Mouse (Mus musculus): ENCODE results near the gene Prl8a2. TPM values are rescaled to one million over a fixed set of nuclear protein-coding genes. Genes with fewer than 3 reads are reported as not detected.

The Prl8a2 gene
- total and polyA plus RNA-seq, 3 experiments: not detected

DNA sequence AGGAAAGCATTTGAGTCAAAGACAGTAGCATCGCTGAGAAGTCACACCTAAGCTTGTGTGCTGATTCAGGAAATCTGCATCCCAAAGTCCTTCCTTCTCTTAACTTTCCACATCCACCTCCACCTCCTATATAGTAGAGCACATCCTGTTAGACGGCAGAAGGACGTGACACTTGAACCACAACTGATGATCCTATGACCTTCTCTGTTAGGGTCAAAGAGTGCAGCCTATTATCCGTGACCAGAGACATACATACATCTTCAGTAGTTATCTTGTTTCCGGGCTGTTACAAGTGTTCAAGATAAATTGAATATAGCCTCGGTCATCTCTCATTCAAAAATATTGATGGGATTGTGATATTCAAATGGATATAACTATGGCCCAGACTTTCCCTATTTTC is 45.3 kb downstream of the Prl8a2 start, which contains the start of gene Prl2b1:
Prl2b1 (minus strand) TSS at position 101 of the 400 bp plus-strand sequence.
- dilution Hi-C loops (cut with MboI; ENCODE audit: extremely low pct_ligation_motif_present, extremely low pct_unique_long_range_greater_than_20kb, low sequenced_read_pairs): no loop called here
- no peak for DNase-seq (ENCODE audit: extremely low read depth)
- Histone ChIP-seq H3K9ac (ENCODE audit: insufficient read depth, low read depth) (no peak within 1 kb of the TSS), H3K4me1 (ENCODE audit: control insufficient read depth in 1 of 2, insufficient read depth in 2 of 2) (no peaks in the 10 kb centered on the region), H3K27me3 (replicated peaks) (no peaks in the 10 kb centered on the region), H3K4me2 (ENCODE audit: insufficient read depth, low read depth, poor library complexity, severe bottlenecking) (no peak within 1 kb of the TSS), H3K27ac (ENCODE audit: insufficient read depth, low read depth) (no peak within 1 kb of the TSS), H3K9me3 (replicated peaks; ENCODE audit: low read length) (no peaks in the 10 kb centered on the region), H3K36me3 (replicated peaks in 1 of 2; ENCODE audit: control insufficient read depth in 1 of 2, insufficient read depth in 1 of 2, low read length in 1 of 2) (no peaks in the 10 kb centered on the region), H3K4me3 (replicated peaks in 1 of 3; ENCODE audit: low read depth in 2 of 3, low read length in 2 of 3, poor library complexity in 1 of 3) (no peak within 1 kb of the TSS), H3K79me2 (replicated peaks; ENCODE audit: control insufficient read depth, extremely low read depth, insufficient read depth, poor library complexity, severe bottlenecking) (no peaks in the 10 kb centered on the region)
- in situ Hi-C loops (cut with MboI; ENCODE audit: low pct_ligation_motif_present, low pct_unique_long_range_greater_than_20kb, low sequenced_read_pairs): no loop called here
- TF ChIP-seq GABPA (IDR thresholded peaks at IDR 0.05; ENCODE audit: insufficient replicate concordance, low read depth, low read length): no peak
- TF ChIP-seq KAT2A (IDR thresholded peaks at IDR 0.05; ENCODE audit: insufficient replicate concordance, low read length): no peak
- TF ChIP-seq PAX5 (IDR thresholded peaks at IDR 0.05; ENCODE audit: low read length): no peak
- no peak for TF ChIP-seq ETS1 (conservative IDR thresholded peaks at IDR 0.05; ENCODE audit: low read depth, low read length)
- no peak for TF ChIP-seq USF1 (IDR thresholded peaks at IDR 0.05; ENCODE audit: low read depth, low read length)

DNA sequence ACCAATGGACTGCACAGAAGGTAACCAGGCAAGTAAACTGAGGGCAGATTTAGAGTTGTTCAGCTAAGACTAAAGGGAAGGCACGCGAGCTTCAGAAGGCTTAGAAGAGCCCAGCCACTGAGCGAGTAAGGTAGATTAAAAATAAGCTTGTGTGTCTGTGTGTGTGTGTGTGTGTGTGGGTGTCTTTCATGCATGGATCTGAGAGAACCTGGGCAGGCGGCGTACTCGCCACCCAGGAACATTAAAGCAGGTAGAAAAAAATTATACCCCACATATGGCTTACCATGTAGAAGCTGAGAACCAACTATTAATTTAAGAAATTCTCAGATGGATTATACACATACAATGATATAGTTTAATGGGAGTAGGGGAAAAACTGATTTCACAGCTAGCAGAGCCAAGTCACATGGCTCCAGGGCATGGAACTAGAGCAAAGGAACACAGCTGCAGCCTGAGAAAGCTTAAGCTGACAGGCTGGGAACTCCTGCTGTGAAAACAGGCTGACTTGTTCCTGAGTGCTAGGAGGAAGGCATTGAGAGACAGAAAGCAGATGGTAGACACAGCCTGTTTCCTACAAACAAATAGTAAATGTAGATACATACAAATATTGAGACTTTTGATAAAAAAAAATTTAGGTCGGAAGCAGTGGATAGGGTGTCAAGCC is 53.7 kb downstream of the Prl8a2 start:
- H3K4me1 ChIP-seq (ENCODE audit: control insufficient read depth in 1 of 2, insufficient read depth in 2 of 2): no peaks in the 10 kb centered on the region
- no peaks in the 10 kb centered on the region for H3K79me2 ChIP-seq (replicated peaks; ENCODE audit: control insufficient read depth, extremely low read depth, insufficient read depth, poor library complexity, severe bottlenecking)
- no peaks in the 10 kb centered on the region for H3K36me3 ChIP-seq (replicated peaks in 1 of 2; ENCODE audit: control insufficient read depth in 1 of 2, insufficient read depth in 1 of 2, low read length in 1 of 2)
- dilution Hi-C loops (cut with MboI; ENCODE audit: extremely low pct_ligation_motif_present, extremely low pct_unique_long_range_greater_than_20kb, low sequenced_read_pairs): no loop called here
- in situ Hi-C loops (cut with MboI; ENCODE audit: low pct_ligation_motif_present, low pct_unique_long_range_greater_than_20kb, low sequenced_read_pairs): no loop called here
- DNase-seq (ENCODE audit: extremely low read depth): no peak
- no peak overlapping the region for H3K27ac ChIP-seq (ENCODE audit: insufficient read depth, low read depth)
- no peak overlapping the region for H3K4me2 ChIP-seq (ENCODE audit: insufficient read depth, low read depth, poor library complexity, severe bottlenecking)
- no peaks in the 10 kb centered on the region for H3K9me3 ChIP-seq (replicated peaks; ENCODE audit: low read length)
- no peak overlapping the region for H3K9ac ChIP-seq (ENCODE audit: insufficient read depth, low read depth)
- TF ChIP-seq MXI1 (IDR thresholded peaks at IDR 0.05; ENCODE audit: low read depth, low read length) (no peak), ETS1 (conservative IDR thresholded peaks at IDR 0.05; ENCODE audit: low read depth, low read length) (no peak), USF1 (IDR thresholded peaks at IDR 0.05; ENCODE audit: low read depth, low read length) (no peak), CHD2 (IDR thresholded peaks at IDR 0.05; ENCODE audit: low read length) (no peak)
- no peaks in the 10 kb centered on the region for H3K27me3 ChIP-seq (replicated peaks)
- no peak overlapping the region for H3K4me3 ChIP-seq (replicated peaks in 1 of 3; ENCODE audit: low read depth in 2 of 3, low read length in 2 of 3, poor library complexity in 1 of 3)

Other genes starting within 250 kb of the Prl8a2 start
- gene Prl3d2, start 224.0 kb upstream of the Prl8a2 start, total RNA-seq (2012; rRNA removed): not detected in 2 replicates
- gene Prl3d2, start 224.0 kb upstream of the Prl8a2 start, total RNA-seq (2014; rRNA removed): not detected in 2 replicates
- gene Prl3d2, start 224.0 kb upstream of the Prl8a2 start, polyA plus RNA-seq (2012; ENCODE audit: insufficient read length, low read depth): not detected in 2 replicates
- gene Prl3d3, start 188.9 kb upstream of the Prl8a2 start, total RNA-seq (2012; rRNA removed): not detected in 2 replicates
- not detected in 2 replicates for gene Prl3d3, start 188.9 kb upstream of the Prl8a2 start, total RNA-seq (2014; rRNA removed)
- not detected in 2 replicates for gene Prl3d3, start 188.9 kb upstream of the Prl8a2 start, polyA plus RNA-seq (2012; ENCODE audit: insufficient read length, low read depth)
- gene Prl3c1, start 149.0 kb upstream of the Prl8a2 start, total RNA-seq (2012; rRNA removed): not detected in 2 replicates
- gene Prl3c1, start 149.0 kb upstream of the Prl8a2 start, total RNA-seq (2014; rRNA removed): not detected in 2 replicates
- not detected in 2 replicates for gene Prl3c1, start 149.0 kb upstream of the Prl8a2 start, polyA plus RNA-seq (2012; ENCODE audit: insufficient read length, low read depth)
- not detected in 2 replicates for gene Prl3b1, start 103.8 kb upstream of the Prl8a2 start, total RNA-seq (2012; rRNA removed)
- not detected in 2 replicates for gene Prl3b1, start 103.8 kb upstream of the Prl8a2 start, total RNA-seq (2014; rRNA removed)
- not detected in 2 replicates for gene Prl3b1, start 103.8 kb upstream of the Prl8a2 start, polyA plus RNA-seq (2012; ENCODE audit: insufficient read length, low read depth)
- gene Prl3a1, start 86.2 kb upstream of the Prl8a2 start, total RNA-seq (2012; rRNA removed): not detected in 2 replicates
- not detected in 2 replicates for gene Prl3a1, start 86.2 kb upstream of the Prl8a2 start, total RNA-seq (2014; rRNA removed)
- not detected in 2 replicates for gene Prl3a1, start 86.2 kb upstream of the Prl8a2 start, polyA plus RNA-seq (2012; ENCODE audit: insufficient read length, low read depth)
- gene Prl6a1, start 33.0 kb upstream of the Prl8a2 start, total RNA-seq (2012; rRNA removed): not detected in 2 replicates
- gene Prl6a1, start 33.0 kb upstream of the Prl8a2 start, total RNA-seq (2014; rRNA removed): not detected in 2 replicates
- not detected in 2 replicates for gene Prl6a1, start 33.0 kb upstream of the Prl8a2 start, polyA plus RNA-seq (2012; ENCODE audit: insufficient read length, low read depth)
- not detected in 2 replicates for gene Prl2b1, start 45.2 kb downstream of the Prl8a2 start, total RNA-seq (2012; rRNA removed)
- not detected in 2 replicates for gene Prl2b1, start 45.2 kb downstream of the Prl8a2 start, total RNA-seq (2014; rRNA removed)
- gene Prl2b1, start 45.2 kb downstream of the Prl8a2 start, polyA plus RNA-seq (2012; ENCODE audit: insufficient read length, low read depth): not detected in 2 replicates
- not detected in 2 replicates for gene Prl8a6, start 93.0 kb downstream of the Prl8a2 start, total RNA-seq (2012; rRNA removed)
- not detected in 2 replicates for gene Prl8a6, start 93.0 kb downstream of the Prl8a2 start, total RNA-seq (2014; rRNA removed)
- gene Prl8a6, start 93.0 kb downstream of the Prl8a2 start, polyA plus RNA-seq (2012; ENCODE audit: insufficient read length, low read depth): not detected in 2 replicates
- 1.5 and 1.6 TPM in 2 replicates for gene Prl8a8, start 167.5 kb downstream of the Prl8a2 start, total RNA-seq (2012; rRNA removed)
- gene Prl8a8, start 167.5 kb downstream of the Prl8a2 start, total RNA-seq (2014; rRNA removed): 1.7 and 1.8 TPM in 2 replicates
- 0.98 and 1.3 TPM in 2 replicates for gene Prl8a8, start 167.5 kb downstream of the Prl8a2 start, polyA plus RNA-seq (2012; ENCODE audit: insufficient read length, low read depth)
- gene Prl8a9, start 218.9 kb downstream of the Prl8a2 start, total RNA-seq (2012; rRNA removed): not detected in 2 replicates
- not detected in 2 replicates for gene Prl8a9, start 218.9 kb downstream of the Prl8a2 start, total RNA-seq (2014; rRNA removed)
- not detected in 2 replicates for gene Prl8a9, start 218.9 kb downstream of the Prl8a2 start, polyA plus RNA-seq (2012; ENCODE audit: insufficient read length, low read depth)
- not detected in 2 replicates for gene Prl8a1, start 236.5 kb downstream of the Prl8a2 start, total RNA-seq (2012; rRNA removed)
- not detected in 2 replicates for gene Prl8a1, start 236.5 kb downstream of the Prl8a2 start, total RNA-seq (2014; rRNA removed)
- gene Prl8a1, start 236.5 kb downstream of the Prl8a2 start, polyA plus RNA-seq (2012; ENCODE audit: insufficient read length, low read depth): not detected in 2 replicates

All from CH12.LX (cell line).